Mouse (Mus musculus) liver, adult 2 months (tissue): ENCODE measurements around the gene Slc5a2.

ENCODE experiments used
- CTCF ChIP-seq: fragments of 200-500 bp; IDR thresholded peaks from 2 replicates; pipeline ENCODE4 v1.5.1; 2011; ENCODE audit warnings: low read depth, low read length, control low read depth
- POLR2A ChIP-seq: fragments of 200-500 bp; IDR thresholded peaks from 2 replicates; pipeline ENCODE4 v1.6.1; 2011; ENCODE audit warnings: low read length, control low read depth; ENCODE audit not compliant: insufficient read depth; ENCODE audit errors: extremely low read depth

GRCm38 (mm10) chr7:128302151-128302550 lies 36.7 kb downstream of the Slc5a2 start:
- TF ChIP-seq CTCF: no peak
- TF ChIP-seq POLR2A: no peak
